Mouse (Mus musculus) embryonic fibroblast, embryonic 13.5 days (primary cell): ENCODE results near the gene Usp33.

Experiments used
- CTCF ChIP-seq: IDR thresholded peaks from 2 replicates; pipeline ENCODE4 v1.5.1; 2011; ENCODE audit warnings: mild to moderate bottlenecking, control low read depth, low read length, moderate library complexity, borderline replicate concordance; ENCODE audit not compliant: insufficient read depth
- POLR2A ChIP-seq: IDR thresholded peaks from 2 replicates; pipeline ENCODE4 v1.6.1; 2011; ENCODE audit warnings: low read depth, mild to moderate bottlenecking, control low read depth, low read length, moderate library complexity

GRCm38 (mm10) chr3:152345732-152346632 is at the start of gene Usp33:
- TF ChIP-seq POLR2A, result peak; percentile 97
- TF ChIP-seq CTCF, result no peak
